Mouse (Mus musculus): ENCODE data around the gene Tent4a. TPM values are rescaled to one million over a fixed set of nuclear protein-coding genes. Genes with fewer than 3 reads are reported as not detected.

Tent4a gene
- total RNA-seq, 4 experiments from 2014 or later = 40.9 to 45.1 (median 44.2) TPM

DNA sequence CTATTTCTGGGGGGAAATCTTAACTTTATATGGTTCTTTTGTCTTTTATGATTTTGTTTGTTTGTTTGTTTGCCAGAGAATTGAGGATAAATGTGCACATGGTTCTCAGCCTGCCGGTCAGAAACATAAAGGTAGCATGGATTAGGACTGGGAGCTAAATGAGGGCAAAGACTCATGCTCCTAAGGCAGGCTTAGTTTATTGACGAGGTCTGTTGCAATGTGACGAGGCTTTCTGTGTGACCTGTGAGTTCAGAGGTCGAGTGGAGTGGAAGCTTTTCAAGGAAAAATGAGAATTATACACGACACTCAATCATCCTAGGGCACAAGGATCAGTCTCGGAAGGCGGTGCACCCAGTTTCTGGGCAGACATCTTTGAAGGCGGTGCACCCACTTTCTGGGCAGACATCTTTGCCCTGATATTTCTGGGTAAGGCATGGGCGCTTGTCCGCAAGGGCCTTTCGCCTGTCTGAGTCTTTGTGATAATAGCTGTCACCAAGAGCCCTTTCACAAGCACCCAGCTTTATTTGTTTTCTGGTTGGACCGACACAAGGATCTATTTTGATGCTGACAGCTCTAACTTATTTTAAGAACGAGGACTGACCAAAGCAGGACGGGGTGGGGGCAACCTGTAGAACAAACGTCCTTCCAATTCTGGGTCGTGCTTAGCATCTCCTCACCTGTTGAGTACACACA is 13.2 kb upstream of the Tent4a start:
- DNase-seq (ENCODE audit: low spot score in 2 of 2) = no peak

DNA sequence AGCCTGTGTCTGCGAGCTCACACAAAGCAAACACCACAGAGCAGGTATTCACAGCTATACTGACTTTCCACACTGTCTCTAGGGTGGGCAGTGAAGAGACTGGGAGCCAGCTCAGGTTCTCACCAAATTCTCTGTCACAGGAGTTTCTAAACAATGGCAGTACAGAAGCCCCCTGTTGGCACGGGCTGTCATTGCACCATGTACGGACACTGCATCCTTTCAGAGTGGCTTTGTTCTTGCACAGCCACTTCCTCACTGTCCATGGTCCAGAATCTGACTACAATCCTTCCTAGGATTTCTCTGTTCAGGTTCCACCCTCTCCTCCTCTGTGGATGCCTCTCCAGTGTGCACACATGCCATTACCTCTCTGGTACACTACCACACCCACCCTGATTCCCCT is 10.6 kb upstream of the Tent4a start:
- DNase-seq (ENCODE audit: low spot score in 2 of 2) = peak in 1 of 2 experiments; percentile 13

DNA sequence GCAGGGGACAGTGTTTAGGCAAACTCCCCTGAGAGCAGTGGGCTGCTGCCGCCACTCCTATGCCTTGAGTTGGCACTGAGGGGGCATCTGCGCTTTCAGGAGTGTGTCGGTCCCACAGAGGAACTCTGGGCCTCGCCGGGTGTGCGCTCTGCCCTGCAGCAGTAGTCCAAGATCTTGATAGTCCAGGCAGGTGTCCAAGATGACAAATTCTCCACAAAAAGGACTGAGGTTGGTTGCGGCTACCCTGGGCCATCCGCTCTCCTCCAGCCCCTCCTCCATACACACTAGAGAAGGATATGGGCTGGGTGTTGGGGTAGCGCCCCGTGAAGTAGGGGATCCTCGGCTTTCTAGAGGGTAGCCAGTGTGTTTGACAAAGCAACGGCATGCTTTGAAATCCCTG is 9.2 kb upstream of the Tent4a start:
- DNase-seq (ENCODE audit: low spot score in 2 of 2) = no peak

DNA sequence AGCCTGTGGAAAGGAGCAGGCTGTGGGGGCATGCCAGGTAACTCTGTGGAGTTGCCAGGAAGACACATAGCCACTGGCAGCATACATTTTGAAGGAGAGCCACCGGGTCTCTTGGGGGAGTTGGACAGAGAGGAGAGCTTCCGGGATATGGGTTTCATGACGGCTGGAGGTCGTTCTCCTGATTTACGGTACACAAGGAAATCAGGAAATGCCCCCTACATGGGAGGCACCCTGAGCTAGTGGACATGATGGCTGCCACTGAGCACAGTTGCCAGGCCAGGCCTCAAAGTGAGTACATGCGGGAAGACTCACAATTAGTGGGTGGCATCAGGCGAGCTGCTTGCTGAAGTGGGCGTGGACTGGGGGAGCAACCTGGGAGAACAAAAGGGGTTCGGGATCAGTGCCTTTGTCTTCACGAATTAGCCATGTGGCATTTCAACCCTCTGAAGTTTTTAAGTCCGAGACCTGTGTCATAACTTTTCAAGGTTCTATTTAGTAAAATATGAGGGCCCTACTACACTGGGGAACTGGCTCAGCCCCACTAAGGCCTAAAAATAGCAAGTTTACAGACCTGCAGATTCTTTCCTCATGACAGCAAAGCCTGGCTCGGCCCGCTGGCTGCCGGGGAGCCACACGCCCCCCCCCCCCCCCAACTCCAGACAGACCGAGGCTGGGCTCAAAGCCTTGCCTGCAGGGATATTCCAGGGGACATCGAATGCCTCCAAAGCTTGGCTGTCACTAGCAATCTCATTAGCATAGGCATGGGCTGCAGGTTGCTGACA is 8.3 kb upstream of the Tent4a start:
- no peak for DNase-seq (ENCODE audit: low spot score in 2 of 2)

DNA sequence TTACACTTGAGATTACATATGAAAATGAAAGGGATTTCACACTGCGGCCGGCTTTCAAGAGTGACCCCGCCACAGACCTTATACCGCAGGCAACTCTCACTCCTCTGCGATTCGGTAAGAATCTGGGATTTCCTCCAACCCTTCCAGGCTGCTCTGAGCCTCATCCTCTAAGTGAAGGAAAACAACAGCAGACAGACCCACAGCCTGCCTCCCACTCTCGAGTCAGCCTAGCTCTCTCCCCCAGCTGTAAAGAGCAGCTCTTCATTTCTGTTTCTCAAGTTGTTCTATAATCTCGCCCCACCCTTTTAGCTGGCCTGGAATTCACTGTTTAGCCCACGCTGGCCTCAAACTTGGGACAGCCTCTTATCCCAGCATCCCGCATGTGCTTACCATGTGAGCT is 7.4 kb upstream of the Tent4a start:
- peak in 1 of 2 experiments; percentile 82 for DNase-seq (ENCODE audit: low spot score in 2 of 2)

DNA sequence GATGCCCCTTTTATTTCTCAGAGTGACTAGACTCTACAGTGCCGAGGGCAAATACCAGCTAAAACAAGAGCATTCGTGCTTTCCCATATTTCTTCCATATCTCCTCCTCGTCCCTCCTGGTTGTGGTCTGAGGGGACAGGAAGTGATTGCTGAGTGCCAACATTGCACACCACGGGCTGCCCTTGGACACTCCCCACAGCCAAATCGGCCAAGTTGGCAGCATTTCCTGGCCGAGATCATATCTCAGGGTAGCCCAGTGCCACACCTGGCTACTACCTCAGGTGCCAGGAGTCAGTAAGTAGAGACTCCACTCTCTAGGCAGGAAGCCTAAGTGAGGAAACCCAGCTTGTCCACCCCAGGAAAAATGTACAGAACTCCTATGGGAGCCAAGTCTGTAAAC is 6.8 kb upstream of the Tent4a start:
- DNase-seq (ENCODE audit: low spot score in 2 of 2) = no peak

DNA sequence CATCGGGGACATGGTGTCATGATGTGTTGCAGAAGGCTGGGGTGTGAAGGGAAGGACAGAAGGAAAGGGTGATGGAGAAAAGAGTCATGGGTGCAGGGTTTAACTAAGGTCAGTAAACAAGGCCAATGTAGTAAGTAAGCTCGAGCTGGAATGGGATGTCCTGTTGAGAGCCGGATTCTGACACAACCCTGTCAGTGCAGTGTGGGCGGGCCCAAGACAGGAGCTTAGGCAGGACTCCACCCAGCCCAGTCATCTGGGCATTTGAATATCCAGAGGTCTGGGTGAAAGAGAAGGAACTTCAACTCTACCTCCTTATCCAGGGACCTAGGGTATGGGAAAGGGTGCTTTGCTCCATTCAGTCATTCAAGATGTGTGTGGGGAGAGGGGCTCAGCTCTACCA is 3.9 kb upstream of the Tent4a start:
- no peak for DNase-seq (ENCODE audit: low spot score in 2 of 2)

DNA sequence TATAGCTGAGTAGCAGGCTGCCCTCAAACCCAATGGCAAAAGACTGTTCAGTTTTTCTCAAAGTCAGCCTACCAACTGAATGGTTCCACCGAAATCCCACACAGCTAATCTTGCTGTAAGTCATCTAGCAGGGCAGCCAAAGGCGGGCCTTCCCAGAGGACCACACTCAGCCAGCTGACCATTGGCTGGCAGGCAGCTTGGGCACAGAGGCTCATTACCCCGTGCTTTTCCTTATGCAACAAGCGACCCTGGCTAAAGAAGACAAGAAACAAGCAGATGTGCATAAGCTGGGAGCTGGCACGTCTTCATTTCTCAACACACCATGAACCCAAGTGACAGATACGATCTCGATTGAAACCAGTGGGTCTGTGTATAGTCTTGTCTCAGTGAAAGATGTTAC is 2.9 kb upstream of the Tent4a start:
- no peak for DNase-seq (ENCODE audit: low spot score in 2 of 2)

DNA sequence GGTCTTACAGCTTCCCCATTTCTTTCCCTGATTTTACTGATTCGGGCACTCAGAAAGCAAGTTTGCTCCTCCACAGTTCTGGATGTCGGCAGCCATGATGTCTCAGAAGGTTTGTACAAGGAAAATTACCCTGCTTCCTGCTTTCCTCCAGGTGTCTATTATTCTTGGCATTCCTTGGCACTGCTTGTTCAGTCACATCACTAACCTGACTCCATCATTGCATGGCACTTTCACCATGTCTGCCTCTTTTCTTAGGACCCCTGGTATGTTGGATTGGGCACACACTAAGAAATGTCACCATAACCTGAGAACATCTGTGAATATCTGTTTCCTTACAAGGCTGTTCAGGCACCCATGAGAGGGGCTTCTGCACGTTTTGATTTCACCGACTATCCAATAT is 1.6 kb upstream of the Tent4a start:
- no peak for DNase-seq (ENCODE audit: low spot score in 2 of 2)

DNA sequence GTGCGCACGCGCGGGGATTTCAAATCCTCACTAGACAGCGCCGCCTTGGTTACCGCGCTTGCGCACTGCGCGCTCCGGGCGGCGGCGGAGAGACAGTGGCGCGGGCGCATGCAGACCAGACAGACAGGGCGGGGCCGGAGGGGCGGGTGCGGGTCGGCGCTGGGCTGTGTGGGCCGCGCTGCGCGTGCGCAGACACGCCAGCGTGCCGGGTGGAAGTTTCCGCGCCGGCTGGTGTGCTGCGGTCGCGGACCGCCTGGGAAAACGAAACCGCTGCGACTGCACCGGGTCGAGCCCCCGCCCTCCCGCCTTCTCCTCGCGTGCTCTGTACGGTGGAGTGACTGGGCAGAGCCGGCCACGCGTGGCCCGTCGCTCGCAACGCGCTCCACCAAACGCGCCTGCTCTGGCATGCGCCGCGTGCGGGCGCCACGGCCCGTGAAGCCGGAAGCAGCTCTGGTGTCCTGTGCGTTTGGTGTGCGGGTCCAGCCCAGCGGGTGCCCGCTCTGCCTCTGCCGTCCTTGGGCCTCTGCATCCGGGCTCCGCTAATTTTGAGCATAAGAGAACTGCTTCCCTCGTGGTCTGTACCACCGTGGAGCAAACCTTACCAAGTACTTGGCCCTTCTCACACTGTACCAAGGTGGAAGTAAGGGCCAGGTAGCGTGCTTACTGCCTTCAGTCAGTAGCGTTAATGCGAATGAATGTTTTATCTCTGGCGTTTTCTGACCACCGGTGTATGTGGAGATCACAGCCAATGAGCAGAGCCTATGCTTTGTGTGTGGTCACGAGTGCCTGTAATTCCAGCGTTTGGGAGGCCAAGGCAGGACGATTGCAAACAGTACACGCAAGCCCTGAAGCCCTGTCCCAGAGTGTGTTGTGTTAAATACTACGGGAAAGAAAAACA is 486 bp upstream of the Tent4a start:
- peak; percentile 89 to 98 for DNase-seq (ENCODE audit: low spot score in 2 of 2)

DNA sequence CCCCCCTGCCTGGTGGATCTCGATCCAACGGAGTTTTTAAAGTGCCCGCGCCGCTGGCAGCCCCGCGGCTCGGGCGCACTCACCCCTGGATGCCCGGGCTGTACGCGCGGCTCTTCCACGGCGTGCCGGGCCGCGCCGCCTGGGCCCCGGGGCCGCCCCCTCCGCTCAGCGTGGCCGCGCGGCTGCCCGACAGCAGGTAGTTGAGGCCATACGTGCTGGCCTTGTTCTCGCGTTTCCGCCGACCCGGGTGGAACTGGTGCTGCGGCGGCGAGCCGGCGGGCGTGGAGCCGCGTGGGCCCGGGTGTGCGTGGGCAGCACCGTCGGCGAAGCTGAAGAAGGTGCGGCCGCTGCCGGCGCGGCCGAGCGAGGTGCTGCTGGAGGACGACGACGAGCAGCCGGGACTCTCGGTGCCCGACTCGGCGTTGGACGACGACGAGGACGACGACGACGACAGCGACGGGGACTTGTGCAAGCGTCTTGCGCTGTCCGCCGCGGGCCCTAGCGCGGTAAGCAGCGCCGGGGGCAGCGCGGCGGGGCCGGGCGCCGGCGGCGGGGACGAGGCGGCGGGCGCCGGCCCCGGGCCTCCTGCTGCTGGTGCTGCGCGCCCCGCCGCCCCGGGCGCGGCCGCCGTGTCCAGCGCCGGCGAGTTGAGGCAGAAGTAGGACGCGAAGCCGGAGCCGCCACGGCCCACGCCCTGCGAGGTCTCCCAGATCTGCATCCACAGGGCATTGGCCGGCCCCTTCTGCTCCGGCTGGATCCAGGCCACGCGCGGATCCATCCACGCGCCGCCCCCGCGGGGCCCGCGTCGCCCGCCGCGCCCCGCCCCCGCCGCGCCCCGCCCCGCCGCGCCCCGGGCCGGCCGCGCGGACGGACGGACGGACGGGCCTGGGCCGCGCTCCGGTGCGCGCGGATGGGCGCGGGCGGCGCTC is 748 bp downstream of the Tent4a start, which contains the start of gene Nsun2:
TSS of gene Nsun2 (plus strand) at position 342 of the 929 bp plus-strand sequence.
- DNase-seq (ENCODE audit: low spot score in 2 of 2) = peak in 1 of 2 experiments; percentile 54

DNA sequence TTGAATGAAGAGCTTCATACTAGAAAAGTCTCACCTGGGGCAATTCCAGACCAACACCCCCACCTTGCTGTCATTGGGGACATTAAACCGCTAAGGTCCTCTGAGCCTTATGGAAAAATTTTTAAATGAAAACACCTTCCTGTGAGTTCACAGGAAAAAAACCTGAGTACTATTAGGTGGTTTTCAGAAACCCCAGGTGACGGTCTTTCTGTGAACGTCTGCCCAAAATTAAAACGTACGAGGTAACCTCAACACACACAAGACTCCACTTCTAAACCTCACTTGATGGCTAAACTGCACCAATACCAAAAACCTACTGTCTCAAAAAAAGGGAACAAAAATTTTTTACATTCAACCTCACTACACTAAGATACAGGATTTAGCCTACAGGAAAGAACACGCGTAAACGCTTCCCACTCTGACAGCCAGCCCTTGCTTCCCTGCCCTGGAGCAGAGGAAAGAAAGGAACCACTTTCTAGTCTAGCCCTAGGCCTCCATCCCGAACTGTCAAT is 1.5 kb downstream of the Tent4a start:
- no peak for DNase-seq (ENCODE audit: low spot score in 2 of 2)

DNA sequence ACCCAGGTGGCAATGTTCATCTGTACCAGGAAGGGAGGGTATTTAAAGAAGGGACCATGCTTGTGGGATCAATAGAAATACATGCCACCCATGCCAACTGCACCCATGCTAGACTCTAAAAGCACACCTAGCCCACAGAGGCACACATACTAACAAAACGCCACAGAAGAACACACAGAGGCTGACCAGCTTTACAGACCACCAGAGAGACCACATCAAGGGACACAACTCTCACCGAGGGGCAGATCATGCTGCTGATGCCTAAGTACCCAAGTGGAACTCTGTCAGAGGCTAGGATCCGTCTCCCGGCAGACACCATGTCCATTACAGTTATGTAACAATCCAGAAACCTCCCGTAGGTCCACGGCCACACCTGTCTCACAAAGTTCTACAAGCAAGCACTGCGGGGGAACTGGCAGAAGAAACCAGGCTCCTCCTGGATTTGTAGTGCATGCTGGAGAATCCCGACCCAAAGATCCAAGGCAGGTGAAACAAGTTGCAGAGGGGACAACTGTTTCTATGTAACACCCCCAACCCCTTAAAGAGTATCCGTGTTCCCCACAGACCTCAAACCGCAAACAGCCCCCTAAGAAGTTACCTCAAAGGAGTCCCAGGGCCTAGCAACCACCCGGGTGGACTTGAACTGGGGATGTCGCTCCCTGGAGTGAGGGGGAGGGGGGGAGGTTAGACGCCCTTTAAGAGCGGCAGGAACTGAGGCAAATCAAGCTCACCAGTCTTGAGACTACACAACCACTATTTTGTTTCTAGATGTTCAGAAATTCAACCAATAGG is 2.1 kb downstream of the Tent4a start:
- no peak for DNase-seq (ENCODE audit: low spot score in 2 of 2)

DNA sequence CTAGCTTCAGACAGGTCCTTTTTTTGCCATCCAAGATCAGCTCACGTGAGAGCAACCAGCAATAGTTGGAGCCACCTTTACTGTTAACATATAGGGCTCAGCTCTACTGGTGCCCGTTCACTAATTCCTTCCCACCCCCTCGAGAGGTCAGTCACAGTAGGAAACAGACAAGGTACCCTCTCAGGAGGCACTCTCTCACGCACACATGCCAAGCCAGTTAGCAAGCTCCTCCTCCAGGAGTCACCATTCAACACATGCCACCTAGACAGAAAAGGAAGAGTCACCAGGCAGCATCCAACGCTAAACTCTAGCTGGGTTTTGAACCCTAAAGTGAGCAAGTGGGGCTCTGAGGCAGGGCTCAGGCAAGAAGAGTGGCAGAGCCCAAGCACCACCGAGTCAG is 3.0 kb downstream of the Tent4a start:
- no peak for DNase-seq (ENCODE audit: low spot score in 2 of 2)

DNA sequence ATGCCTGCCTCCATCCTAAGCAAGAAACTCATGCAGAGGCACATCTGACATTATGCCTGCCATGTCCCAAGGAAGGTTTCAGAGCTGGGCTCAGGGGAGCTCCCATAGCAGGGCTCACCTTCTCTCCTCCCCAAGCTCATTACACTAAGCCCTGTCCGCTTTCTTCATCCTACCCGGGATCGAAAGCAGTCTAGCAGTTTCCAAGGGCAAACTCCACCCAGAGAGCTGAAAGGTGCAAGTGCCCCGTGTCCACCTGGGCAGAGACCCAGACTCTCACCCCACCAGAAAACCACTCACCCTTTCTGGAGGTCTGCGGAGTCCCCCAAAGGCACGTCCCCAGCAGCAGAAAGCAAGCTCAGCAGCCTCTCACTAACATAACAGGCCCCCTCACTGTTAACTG is 3.5 kb downstream of the Tent4a start:
- no peak for DNase-seq (ENCODE audit: low spot score in 2 of 2)

DNA sequence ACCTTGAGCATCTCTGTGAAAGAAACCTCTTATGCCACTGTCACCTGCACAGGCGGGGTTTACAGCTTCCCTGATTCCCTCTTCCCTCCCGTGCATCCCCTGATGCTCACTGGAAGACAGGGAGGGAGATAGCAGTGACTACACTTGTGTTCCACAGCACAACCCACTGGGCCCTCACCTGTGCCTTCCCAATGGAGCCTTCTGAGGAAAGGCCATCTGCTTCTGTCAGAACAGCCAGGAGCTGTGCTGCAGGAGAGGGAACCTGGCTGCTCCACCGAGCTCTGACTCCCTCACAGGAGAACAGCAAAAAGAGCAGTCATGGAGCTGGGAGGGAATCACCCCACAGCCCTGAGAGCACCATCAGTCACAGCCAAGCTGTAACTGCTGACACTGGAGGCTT is 4.3 kb downstream of the Tent4a start:
- no peak for DNase-seq (ENCODE audit: low spot score in 2 of 2)

DNA sequence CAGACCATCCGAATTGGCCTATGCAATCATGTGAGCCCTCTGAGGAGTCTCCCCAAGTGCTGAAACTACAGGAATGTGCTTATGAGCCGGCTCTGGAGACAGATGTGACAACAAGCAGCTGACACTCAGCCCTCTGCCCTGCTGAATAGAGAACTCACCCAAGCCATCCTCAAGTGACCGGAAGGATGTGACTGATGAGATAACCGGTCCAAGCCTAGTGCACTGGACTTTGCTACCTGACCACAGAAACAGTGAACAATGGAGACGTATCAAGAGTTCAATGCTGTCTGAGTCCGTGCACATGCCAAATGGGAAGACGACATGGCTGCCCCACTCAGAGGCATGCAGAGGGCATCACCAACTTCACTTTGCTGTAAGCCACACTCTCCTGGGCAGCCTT is 5.9 kb downstream of the Tent4a start:
- DNase-seq (ENCODE audit: low spot score in 2 of 2) = no peak

DNA sequence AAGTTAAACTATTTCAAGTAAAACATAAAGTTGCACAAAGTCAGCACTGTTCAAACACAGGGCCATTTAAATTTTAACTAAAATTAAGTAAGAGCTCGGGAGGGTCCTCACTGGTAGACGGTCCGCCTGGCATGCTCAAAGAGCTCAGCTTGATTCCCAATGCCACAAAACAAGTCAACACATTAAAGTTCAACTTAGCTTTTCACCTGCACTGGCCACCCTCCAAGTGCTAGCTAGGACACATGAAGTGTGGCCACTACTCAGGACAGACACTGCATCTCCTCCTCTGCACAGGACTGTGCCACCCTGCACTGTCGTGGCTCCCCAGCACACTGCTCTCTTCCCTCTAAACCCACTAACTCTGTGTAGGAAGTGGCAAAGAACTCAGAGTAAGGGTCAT is 8.6 kb downstream of the Tent4a start:
- DNase-seq (ENCODE audit: low spot score in 2 of 2) = no peak

DNA sequence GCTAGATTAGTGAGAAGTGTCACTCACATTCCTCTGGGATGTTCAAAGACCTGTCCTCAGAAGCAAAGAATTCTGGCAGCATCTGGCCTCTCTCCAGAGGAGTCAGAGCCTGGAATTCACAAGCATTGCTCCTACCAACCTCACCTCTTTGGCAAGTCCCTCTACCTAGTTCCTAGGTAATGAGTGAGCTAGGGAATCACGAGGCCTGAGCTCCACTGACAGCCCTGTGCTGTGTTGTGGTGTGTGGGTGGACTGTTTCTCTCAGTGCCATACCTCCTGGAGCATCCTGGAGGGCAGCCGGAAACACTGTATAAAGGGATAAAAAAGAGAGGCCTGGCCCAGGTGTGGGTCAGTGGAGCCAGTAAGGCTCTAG is 10.3 kb downstream of the Tent4a start:
- no peak for DNase-seq (ENCODE audit: low spot score in 2 of 2)
